Mouse (Mus musculus) MN1 (cell line): ENCODE results near the gene Gpatch8.

Source experiments
- DNase-seq: peaks from one replicate; pipeline ENCODE4 v3.0.0-alpha.2; 2016; ENCODE audit warnings: low spot score

The Gpatch8 gene

GRCm38 (mm10) chr11:102433866-102434265 lies 122.3 kb downstream of the Gpatch8 start:
- no peak for DNase-seq

- DNase-seq = peak; percentile 65
Measured at GRCm38 (mm10) chr11:102432896-102433295, 123.3 kb downstream of the Gpatch8 start.

- DNase-seq = no peak
Measured at GRCm38 (mm10) chr11:102432115-102432843, 123.9 kb downstream of the Gpatch8 start.

GRCm38 (mm10) chr11:102431728-102432114 lies 124.5 kb downstream of the Gpatch8 start:
- DNase-seq = no peak

- peak; percentile 89 for DNase-seq
Measured at GRCm38 (mm10) chr11:102431018-102431645, 125.1 kb downstream of the Gpatch8 start.

GRCm38 (mm10) chr11:102430121-102431017 lies 125.8 kb downstream of the Gpatch8 start, which contains the start of gene Grn:
Gene Grn, plus strand, starts transcription at chr11:102430315.
- peak; percentile 94 for DNase-seq

GRCm38 (mm10) chr11:102429551-102429950 lies 126.6 kb downstream of the Gpatch8 start:
- DNase-seq = no peak

GRCm38 (mm10) chr11:102428981-102429540 lies 127.1 kb downstream of the Gpatch8 start:
- DNase-seq = no peak
